Mouse (Mus musculus): ENCODE data around the gene Fam84a. TPM values are rescaled to one million over a fixed set of nuclear protein-coding genes. Genes with fewer than 3 reads are reported as not detected.
A peak's percentile ranks its signal among the peaks of the same experiment; 100 is the strongest.

The Fam84a gene
- polyA plus RNA-seq, 1 experiment from 2014 or later = 7.4 TPM

DNA sequence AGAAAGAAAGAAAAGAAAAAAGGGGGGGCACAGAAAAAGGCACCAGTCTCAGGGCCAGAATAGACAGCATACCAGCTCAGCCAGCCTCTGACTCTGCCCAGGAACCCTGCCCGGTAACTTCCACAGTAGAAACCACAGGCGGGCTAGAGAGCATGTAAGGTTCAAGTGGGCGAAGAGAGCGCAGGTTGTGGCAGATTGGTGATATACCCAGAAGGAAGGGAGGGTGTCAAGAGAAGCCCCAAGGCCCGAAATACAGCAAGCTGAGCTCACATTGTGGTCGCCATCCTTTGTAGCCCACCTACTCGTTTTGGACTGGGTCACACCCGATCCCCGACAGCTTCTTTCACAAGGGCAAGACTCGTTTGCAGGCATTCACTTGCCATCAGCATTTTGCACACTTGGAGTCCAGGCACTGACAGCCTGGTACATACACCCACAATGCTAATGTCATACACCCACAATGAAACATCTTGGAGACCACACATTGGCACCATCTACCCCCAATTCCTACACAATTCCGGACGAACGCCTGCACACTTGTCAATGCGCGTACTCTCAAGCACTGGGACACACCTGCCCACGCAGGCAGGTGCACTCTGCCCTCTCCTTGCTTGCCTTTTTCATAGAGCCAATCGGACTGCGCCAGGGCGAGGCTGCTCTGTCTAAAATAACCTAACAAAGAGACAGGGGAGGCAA, 770 bp downstream of the Fam84a start:
- TF ChIP-seq CTCF (IDR thresholded peaks at IDR 0.05; ENCODE audit: low read depth) = no peak
- peaks cover 7% of the 10 kb centered on the region; the same call in 1 of the 2 replicates for H3K27me3 ChIP-seq (ENCODE audit: insufficient read depth, low read length)
- H3K9me3 ChIP-seq (replicated peaks; ENCODE audit: low read length) = no peaks in the 10 kb centered on the region
- peak overlapping the region; percentile 56 for H3K4me3 ChIP-seq (replicated peaks; ENCODE audit: low read depth, low read length)
- H3K9ac ChIP-seq (ENCODE audit: low read depth, low read length) = 0 out of 2 replicates have a peak overlapping the region, but pooled peaks have one; percentile 9
- H3K4me1 ChIP-seq (replicated peaks; ENCODE audit: insufficient read depth, low read length) = peaks cover 6% of the 10 kb centered on the region; the same call in 1 of the 2 replicates
- ATAC-seq (replicated peaks; ENCODE audit: low FRiP score, low read depth) (0 out of 2 replicates have a peak, but pooled peaks have one; percentile 19), DNase-seq (ENCODE audit: low spot score) (peak; percentile 23)
- no peak overlapping the region for H3K27ac ChIP-seq
- H3K4me2 ChIP-seq (ENCODE audit: low read length) = peak overlapping the region; percentile 66
- H3K36me3 ChIP-seq (ENCODE audit: insufficient read depth, low read length) = no peaks in the 10 kb centered on the region
- WGBS = 8% methylated on average over 19 of the region's 19 CpGs

DNA sequence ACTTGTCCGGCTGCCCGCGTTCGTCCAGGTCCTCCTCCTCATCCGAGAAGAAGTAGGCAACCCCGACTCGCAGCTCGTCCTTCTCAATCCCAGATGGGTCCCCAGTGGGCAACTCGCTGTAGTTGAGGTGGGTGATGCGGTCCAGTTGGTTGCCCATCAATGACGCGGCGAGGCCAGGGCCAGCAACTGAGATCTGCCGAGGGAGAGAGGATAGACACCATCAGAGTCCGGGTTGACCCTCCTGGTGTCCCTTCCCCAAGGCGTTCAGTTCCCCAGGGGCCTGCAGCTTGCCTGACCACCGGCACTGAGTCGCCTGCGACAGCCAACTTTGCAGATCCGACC, 1.3 kb downstream of the Fam84a start:
- Histone ChIP-seq H3K9ac (ENCODE audit: low read depth, low read length) (peak overlapping the region; percentile 9; the same call in 1 of the 2 replicates), H3K27ac (no peak overlapping the region), H3K4me3 (replicated peaks; ENCODE audit: low read depth, low read length) (peak overlapping the region; percentile 56), H3K27me3 (ENCODE audit: insufficient read depth, low read length) (peaks cover 7% of the 10 kb centered on the region; the same call in 1 of the 2 replicates), H3K4me1 (replicated peaks; ENCODE audit: insufficient read depth, low read length) (peaks cover 6% of the 10 kb centered on the region; the same call in 1 of the 2 replicates), H3K9me3 (replicated peaks; ENCODE audit: low read length) (no peaks in the 10 kb centered on the region), H3K36me3 (ENCODE audit: insufficient read depth, low read length) (no peaks in the 10 kb centered on the region), H3K4me2 (ENCODE audit: low read length) (peak overlapping the region; percentile 66)
- ATAC-seq (replicated peaks; ENCODE audit: low FRiP score, low read depth) = no peak
- DNase-seq (ENCODE audit: low spot score) = peak; percentile 5
- WGBS = 2% methylated on average over 20 of the region's 20 CpGs
- no peak for TF ChIP-seq CTCF (IDR thresholded peaks at IDR 0.05; ENCODE audit: low read depth)

DNA sequence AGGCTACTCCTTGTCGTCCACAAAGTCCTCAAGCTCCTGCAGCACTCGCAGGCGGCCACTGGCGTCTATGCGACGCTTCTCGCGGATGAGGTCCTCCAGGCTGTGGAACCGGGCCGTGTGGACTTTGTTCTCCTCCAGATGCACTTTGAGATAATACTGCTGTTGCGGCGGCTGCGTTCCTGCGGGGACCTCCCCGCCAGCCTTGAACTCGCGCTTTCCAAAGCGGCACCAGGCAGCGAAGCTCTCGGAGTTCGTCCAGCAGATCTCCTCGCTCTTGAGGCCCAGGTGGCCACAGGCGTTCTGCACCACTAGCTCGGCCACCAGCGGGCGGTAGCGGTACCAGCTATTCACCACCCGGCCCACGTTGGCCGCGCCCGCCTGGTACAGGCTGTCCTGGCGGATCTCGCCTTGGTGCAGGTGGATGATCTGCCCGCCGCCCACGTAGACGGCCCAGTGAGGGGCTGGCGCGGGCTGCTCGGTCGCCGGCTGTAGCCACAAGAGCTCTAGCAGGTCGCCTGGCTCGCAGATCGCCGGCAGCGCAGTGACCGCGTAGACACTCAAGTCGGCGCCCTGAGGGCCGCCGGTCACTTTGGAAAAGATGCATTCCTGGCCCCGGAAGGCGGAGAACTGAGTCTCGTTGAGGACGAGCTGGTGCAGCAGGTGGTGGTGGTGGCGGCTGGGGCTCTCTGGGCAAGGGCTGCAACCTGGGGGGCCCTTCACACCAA, 1.8 kb downstream of the Fam84a start:
- H3K4me3 ChIP-seq (replicated peaks; ENCODE audit: low read depth, low read length) = peak overlapping the region; percentile 56
- H3K4me2 ChIP-seq (ENCODE audit: low read length) = peak overlapping the region; percentile 66
- DNase-seq (ENCODE audit: low spot score) (peak; percentile 75), ATAC-seq (replicated peaks; ENCODE audit: low FRiP score, low read depth) (peak; percentile 73)
- H3K4me1 ChIP-seq (replicated peaks; ENCODE audit: insufficient read depth, low read length) = peaks cover 6% of the 10 kb centered on the region; the same call in 1 of the 2 replicates
- H3K9me3 ChIP-seq (replicated peaks; ENCODE audit: low read length) = no peaks in the 10 kb centered on the region
- no peak overlapping the region for H3K27ac ChIP-seq
- no peaks in the 10 kb centered on the region for H3K36me3 ChIP-seq (ENCODE audit: insufficient read depth, low read length)
- peaks cover 7% of the 10 kb centered on the region; the same call in 1 of the 2 replicates for H3K27me3 ChIP-seq (ENCODE audit: insufficient read depth, low read length)
- peak; percentile 68 for TF ChIP-seq CTCF (IDR thresholded peaks at IDR 0.05; ENCODE audit: low read depth)
- H3K9ac ChIP-seq (ENCODE audit: low read depth, low read length) = peak overlapping the region; percentile 9; the same call in 1 of the 2 replicates
- under 1% methylated on average over 59 of the region's 59 CpGs for WGBS

DNA sequence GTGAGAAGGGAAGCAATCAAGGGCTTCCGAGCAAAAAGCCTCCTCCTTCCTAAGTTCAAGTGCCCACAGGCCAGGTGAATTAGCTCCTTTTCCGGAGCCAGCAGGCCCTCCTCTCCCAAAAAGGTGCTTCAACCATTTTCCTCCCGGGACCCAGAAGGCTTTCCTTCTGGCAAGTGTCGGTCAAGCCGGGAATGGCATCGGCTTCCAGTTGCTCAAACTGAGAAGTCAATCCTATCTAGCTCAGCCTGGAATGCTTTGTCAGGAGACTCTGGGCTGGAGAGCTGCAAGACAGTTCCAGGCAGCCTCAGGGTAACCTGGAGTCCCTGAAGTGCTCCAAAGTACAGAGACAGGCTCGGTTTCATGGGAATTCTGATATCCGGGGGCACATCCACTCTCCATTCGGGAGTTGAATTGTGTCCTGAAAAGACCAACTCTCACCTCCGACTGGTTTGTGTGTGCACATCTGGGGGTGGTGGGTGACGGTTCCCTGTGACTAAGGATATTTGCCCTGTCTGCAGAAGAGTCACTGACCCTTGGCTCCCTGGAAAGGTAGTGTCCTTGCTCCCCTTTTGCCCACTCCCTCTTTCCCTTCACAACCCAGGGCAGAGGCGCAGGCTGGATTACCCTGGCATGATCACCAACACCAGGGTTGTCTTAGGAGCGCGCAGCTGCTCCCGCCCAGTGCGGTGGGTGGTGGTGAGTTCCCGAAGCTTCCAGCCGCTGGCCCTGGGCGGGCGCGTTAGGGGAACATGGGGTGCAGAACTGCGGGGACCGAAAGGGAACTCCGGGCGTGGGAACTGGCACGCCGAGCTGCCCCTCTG, 2.6 kb downstream of the Fam84a start:
- Histone ChIP-seq H3K9ac (ENCODE audit: low read depth, low read length) (0 out of 2 replicates have a peak overlapping the region, but pooled peaks have one; percentile 36), H3K27ac (no peak overlapping the region), H3K27me3 (ENCODE audit: insufficient read depth, low read length) (peaks cover 7% of the 10 kb centered on the region; the same call in 1 of the 2 replicates), H3K4me1 (replicated peaks; ENCODE audit: insufficient read depth, low read length) (peaks cover 6% of the 10 kb centered on the region; the same call in 1 of the 2 replicates), H3K4me3 (replicated peaks; ENCODE audit: low read depth, low read length) (peak overlapping the region; percentile 56), H3K4me2 (ENCODE audit: low read length) (peak overlapping the region; percentile 66), H3K9me3 (replicated peaks; ENCODE audit: low read length) (no peaks in the 10 kb centered on the region), H3K36me3 (ENCODE audit: insufficient read depth, low read length) (no peaks in the 10 kb centered on the region)
- ATAC-seq (replicated peaks; ENCODE audit: low FRiP score, low read depth) (peak; percentile 8; the same call in 1 of the 2 replicates), DNase-seq (ENCODE audit: low spot score) (peak; percentile 2)
- WGBS = 16% methylated on average over 27 of the region's 27 CpGs
- no peak for TF ChIP-seq CTCF (IDR thresholded peaks at IDR 0.05; ENCODE audit: low read depth)

DNA sequence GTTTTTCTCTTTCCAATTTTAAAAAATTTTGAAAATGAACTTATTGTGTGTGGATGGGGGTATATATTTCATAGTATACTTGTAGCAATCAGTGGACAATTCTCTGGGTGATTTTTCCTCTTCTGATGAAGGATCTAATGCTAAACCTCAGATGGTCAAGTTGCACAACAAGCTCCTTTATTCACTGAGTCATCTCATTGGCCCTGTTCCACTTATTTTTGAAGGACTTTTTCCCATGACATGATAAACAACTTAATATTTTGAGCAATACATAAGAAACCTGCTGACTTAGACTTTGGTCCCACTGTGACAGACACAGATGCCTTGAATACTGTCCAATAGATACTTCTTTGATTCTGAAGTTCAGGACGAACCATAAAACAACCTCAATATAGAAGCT, 14.8 kb downstream of the Fam84a start:
- Histone ChIP-seq H3K9ac (ENCODE audit: low read depth, low read length) (no peak overlapping the region), H3K36me3 (ENCODE audit: insufficient read depth, low read length) (no peaks in the 10 kb centered on the region), H3K4me3 (replicated peaks; ENCODE audit: low read depth, low read length) (no peak overlapping the region), H3K27ac (no peak overlapping the region), H3K4me1 (replicated peaks; ENCODE audit: insufficient read depth, low read length) (no peaks in the 10 kb centered on the region), H3K27me3 (ENCODE audit: insufficient read depth, low read length) (no peaks in the 10 kb centered on the region), H3K4me2 (ENCODE audit: low read length) (no peak overlapping the region), H3K9me3 (replicated peaks; ENCODE audit: low read length) (no peaks in the 10 kb centered on the region)
- DNase-seq (ENCODE audit: low spot score) (no peak), ATAC-seq (replicated peaks; ENCODE audit: low FRiP score, low read depth) (no peak)
- TF ChIP-seq CTCF (IDR thresholded peaks at IDR 0.05; ENCODE audit: low read depth) = no peak
- WGBS = 79% methylated on average over 1 of the region's 1 CpGs

DNA sequence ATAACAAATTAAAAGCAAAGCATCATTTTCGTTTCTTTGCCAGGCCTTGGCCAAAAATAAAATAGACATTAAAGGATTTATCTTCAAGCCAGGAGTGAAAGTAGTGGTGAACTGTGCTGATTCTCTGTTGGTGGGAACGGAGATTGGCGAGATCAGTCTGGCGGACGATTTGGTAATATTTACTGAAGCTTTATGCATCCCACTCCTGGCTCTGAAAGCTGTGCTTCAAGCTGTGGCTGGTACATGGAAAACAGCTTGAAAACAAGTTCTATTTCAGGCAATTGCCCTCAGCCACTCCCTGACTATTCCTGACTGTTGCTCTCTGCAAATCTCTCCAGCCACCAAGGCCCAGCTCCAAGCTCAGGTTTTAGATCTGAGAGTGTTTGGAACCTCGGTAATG, 37.1 kb downstream of the Fam84a start:
- no peak overlapping the region for H3K4me3 ChIP-seq (replicated peaks; ENCODE audit: low read depth, low read length)
- H3K9ac ChIP-seq (ENCODE audit: low read depth, low read length) = no peak overlapping the region
- no peak for DNase-seq (ENCODE audit: low spot score)
- no peak overlapping the region for H3K27ac ChIP-seq
- TF ChIP-seq CTCF (IDR thresholded peaks at IDR 0.05; ENCODE audit: low read depth) = no peak
- no peak overlapping the region for H3K4me2 ChIP-seq (ENCODE audit: low read length)
- no peak for ATAC-seq (replicated peaks; ENCODE audit: low FRiP score, low read depth)
- H3K9me3 ChIP-seq (replicated peaks; ENCODE audit: low read length) = no peaks in the 10 kb centered on the region
- 80% methylated on average over 6 of the region's 6 CpGs for WGBS
- no peaks in the 10 kb centered on the region for H3K4me1 ChIP-seq (replicated peaks; ENCODE audit: insufficient read depth, low read length)
- no peaks in the 10 kb centered on the region for H3K36me3 ChIP-seq (ENCODE audit: insufficient read depth, low read length)
- no peaks in the 10 kb centered on the region for H3K27me3 ChIP-seq (ENCODE audit: insufficient read depth, low read length)

Measured in kidney, postnatal 0 days (tissue).